8 mouse cellular contexts compared by ENCODE assay signal in genomic region chr4:102759095-102759890, GRCm38 (mm10). TPM values are rescaled to one million over a fixed set of nuclear protein-coding genes. Genes with fewer than 3 reads are reported as not detected.
A peak's percentile ranks its signal among the peaks of the same experiment; 100 is the strongest.
DNase-seq lines count a peak whose midpoint lies in the region; ATAC-seq and TF ChIP-seq lines count a peak whose summit lies in the region.

No protein-coding gene starts in this region.

- no peak for DNase-seq in spleen, adult 2 months (ENCODE audit: low read depth in 1 of 2, low spot score in 2 of 2)
- DNase-seq in spleen, adult 12 weeks (ENCODE audit: low spot score): no peak
- peak; percentile 17 for DNase-seq in kidney, postnatal 14 days
- DNase-seq in liver, adult 2 months (ENCODE audit: extremely low read depth, low read depth, low spot score): peak; percentile 42
- peak; percentile 91 for DNase-seq in midbrain, postnatal 0 days (ENCODE audit: low spot score)
- peak; percentile 56 for DNase-seq in thymus, postnatal 0 days (ENCODE audit: low spot score)

- H3K9ac ChIP-seq in embryonic facial prominence, embryonic 13.5 days: peak overlapping the region; percentile 82
- peak overlapping the region; percentile 73 for H3K9ac ChIP-seq in heart, embryonic 12.5 days
- peak overlapping the region; percentile 40 for H3K9ac ChIP-seq in liver, adult 2 months (ENCODE audit: low read depth, low read length)
- H3K9ac ChIP-seq in midbrain, postnatal 0 days (replicated peaks; ENCODE audit: low read length, poor library complexity, severe bottlenecking): peak overlapping the region; percentile 89

- peak overlapping the region; percentile 16; the same call in 1 of the 2 replicates for H3K4me3 ChIP-seq in spleen, adult 2 months (ENCODE audit: extremely low read depth, insufficient read depth, insufficient read length)
- peak overlapping the region; percentile 60 for H3K4me3 ChIP-seq in embryonic facial prominence, embryonic 13.5 days
- peak overlapping the region; percentile 58 for H3K4me3 ChIP-seq in heart, embryonic 12.5 days
- H3K4me3 ChIP-seq in liver, adult 2 months (ENCODE audit: insufficient read depth, low read depth, low read length): peak overlapping the region; percentile 44; the same call in 1 of the 2 replicates
- H3K4me3 ChIP-seq in midbrain, postnatal 0 days (ENCODE audit: low read depth, low read length): peak overlapping the region; percentile 53

- peaks cover 2% of the 10 kb centered on the region for H3K4me1 ChIP-seq in spleen, adult 2 months (ENCODE audit: control insufficient read depth, insufficient read depth, insufficient read length)
- H3K4me1 ChIP-seq in embryonic facial prominence, embryonic 13.5 days: peaks cover 18% of the 10 kb centered on the region
- peaks cover 6% of the 10 kb centered on the region; the same call in 1 of the 2 replicates for H3K4me1 ChIP-seq in heart, embryonic 12.5 days (replicated peaks)
- peaks cover 3% of the 10 kb centered on the region; the same call in 1 of the 2 replicates for H3K4me1 ChIP-seq in liver, adult 2 months (ENCODE audit: control insufficient read depth, insufficient read depth, low read length)
- H3K4me1 ChIP-seq in midbrain, postnatal 0 days (ENCODE audit: insufficient read depth, low read length): peaks cover 5% of the 10 kb centered on the region; the same call in 1 of the 2 replicates

- no peaks in the 10 kb centered on the region for H3K79me2 ChIP-seq in liver, adult 2 months (ENCODE audit: control insufficient read depth, insufficient read depth, low read length)

- WGBS in spleen, adult 2 months: 3% methylated on average over 41 of the region's 41 CpGs
- WGBS in embryonic facial prominence, embryonic 13.5 days: under 1% methylated on average over 41 of the region's 41 CpGs
- WGBS in heart, embryonic 12.5 days: under 1% methylated on average over 41 of the region's 41 CpGs
- 3% methylated on average over 41 of the region's 41 CpGs for WGBS in liver, adult 2 months
- 1% methylated on average over 35 of the region's 41 CpGs for WGBS in midbrain, postnatal 0 days

- H3K4me2 ChIP-seq in embryonic facial prominence, embryonic 13.5 days: peak overlapping the region; percentile 96
- peak overlapping the region; percentile 95 for H3K4me2 ChIP-seq in heart, embryonic 12.5 days
- H3K4me2 ChIP-seq in midbrain, postnatal 0 days (ENCODE audit: low read depth, low read length, poor library complexity, severe bottlenecking): peak overlapping the region; percentile 90

- TF ChIP-seq POLR2A in spleen, adult 2 months (IDR thresholded peaks at IDR 0.05; ENCODE audit: low read depth, low read length): no peak
- TF ChIP-seq POLR2A in liver, adult 2 months (IDR thresholded peaks at IDR 0.05; ENCODE audit: extremely low read depth, insufficient read depth, low read length): no peak

- H3K9me3 ChIP-seq in embryonic facial prominence, embryonic 13.5 days: no peaks in the 10 kb centered on the region
- H3K9me3 ChIP-seq in heart, embryonic 12.5 days (replicated peaks): no peaks in the 10 kb centered on the region
- no peaks in the 10 kb centered on the region for H3K9me3 ChIP-seq in midbrain, postnatal 0 days (ENCODE audit: low read length)

- H3K36me3 ChIP-seq in spleen, adult 2 months (ENCODE audit: control insufficient read depth, insufficient read depth, low read length): no peaks in the 10 kb centered on the region
- H3K36me3 ChIP-seq in embryonic facial prominence, embryonic 13.5 days: no peaks in the 10 kb centered on the region
- no peaks in the 10 kb centered on the region for H3K36me3 ChIP-seq in heart, embryonic 12.5 days
- H3K36me3 ChIP-seq in liver, adult 2 months (ENCODE audit: control insufficient read depth, insufficient read depth, low read length): no peaks in the 10 kb centered on the region
- H3K36me3 ChIP-seq in midbrain, postnatal 0 days (ENCODE audit: insufficient read depth, low read length): no peaks in the 10 kb centered on the region

- no peak overlapping the region for H3K27ac ChIP-seq in spleen, adult 2 months (ENCODE audit: insufficient read depth, low read length)
- H3K27ac ChIP-seq in embryonic facial prominence, embryonic 13.5 days: peak overlapping the region; percentile 88
- H3K27ac ChIP-seq in heart, embryonic 12.5 days (ENCODE audit: poor library complexity, severe bottlenecking): no peak overlapping the region
- H3K27ac ChIP-seq in liver, adult 2 months (replicated peaks; ENCODE audit: insufficient read depth, low read depth, low read length): no peak overlapping the region
- peak overlapping the region; percentile 99 for H3K27ac ChIP-seq in midbrain, postnatal 0 days (ENCODE audit: low read depth, low read length)

- H3K27me3 ChIP-seq in spleen, adult 2 months (ENCODE audit: control insufficient read depth, insufficient read depth, low read length): peaks cover 5% of the 10 kb centered on the region
- no peaks in the 10 kb centered on the region for H3K27me3 ChIP-seq in embryonic facial prominence, embryonic 13.5 days
- peaks cover 9% of the 10 kb centered on the region; the same call in 1 of the 2 replicates for H3K27me3 ChIP-seq in heart, embryonic 12.5 days (replicated peaks)
- H3K27me3 ChIP-seq in liver, adult 2 months (ENCODE audit: control insufficient read depth, insufficient read depth, low read length): no peaks in the 10 kb centered on the region
- no peaks in the 10 kb centered on the region for H3K27me3 ChIP-seq in midbrain, postnatal 0 days (ENCODE audit: insufficient read depth, low read length)

- peak; percentile 30; the same call in 1 of the 2 replicates for ATAC-seq in embryonic facial prominence, embryonic 13.5 days (ENCODE audit: insufficient number of reproducible peaks, insufficient read depth, low FRiP score, low TSS enrichment, low read depth)
- ATAC-seq in heart, embryonic 12.5 days (ENCODE audit: insufficient number of reproducible peaks, low FRiP score): peak; percentile 59; the same call in 1 of the 2 replicates
- peak; percentile 63 for ATAC-seq in midbrain, postnatal 0 days (ENCODE audit: low FRiP score)

- TF ChIP-seq CTCF in spleen, adult 2 months (IDR thresholded peaks at IDR 0.05; ENCODE audit: extremely low read depth, insufficient read depth, insufficient read length, insufficient replicate concordance): no peak
- TF ChIP-seq CTCF in liver, adult 2 months (IDR thresholded peaks at IDR 0.05; ENCODE audit: low read depth, low read length): no peak
- TF ChIP-seq CTCF in midbrain, postnatal 0 days (IDR thresholded peaks at IDR 0.05): no peak

RNA-seq across cellular contexts. Expression of gene Sgip1, which starts 18.2 kb away (rescaled TPM):
- polyA plus RNA-seq in spleen, adult 2 months (2012; rRNA removed): 0.47 and 0.60 TPM in 2 replicates
- polyA plus RNA-seq in embryonic facial prominence, embryonic 13.5 days (2015; fragmentation: Nextera tagmentation; extraction: Ambion mirVana): 13.0 and 17.6 TPM in 2 replicates
- 1.7 and 2.2 TPM in 2 replicates for polyA plus RNA-seq in heart, embryonic 12.5 days (2016; fragmentation: Nextera tagmentation; extraction: Ambion mirVana)
- 0.27 and 0.46 TPM in 2 replicates for total RNA-seq in liver, adult 2 months (2014; rRNA removed)
- polyA plus RNA-seq in liver, adult 2 months (2012; rRNA removed): 0.07 and 0.19 TPM in 2 replicates
- 51.4 and 62.6 TPM in 2 replicates for total RNA-seq in midbrain, postnatal 0 days (2014; rRNA removed)
- 58.7 and 78.0 TPM in 2 replicates for polyA plus RNA-seq in midbrain, postnatal 0 days (2015; fragmentation: Nextera tagmentation; extraction: Ambion mirVana)
- 2.7 and 3.2 TPM in 2 replicates for polyA plus RNA-seq in thymus, postnatal 0 days (2015; fragmentation: Nextera tagmentation; extraction: Ambion mirVana)

Comparison
In these comparisons a context has a peak if more than half of its experiments do, and no peak if none do; other contexts are left out.
1. DNase-seq: peak in kidney, postnatal 14 days (single experiment), liver, adult 2 months (single experiment), midbrain, postnatal 0 days (single experiment) and thymus, postnatal 0 days (single experiment); none in spleen, adult 2 months (0 of 2) and spleen, adult 12 weeks (single experiment).
2. H3K27ac ChIP-seq: peak in embryonic facial prominence, embryonic 13.5 days (single experiment) and midbrain, postnatal 0 days (single experiment); none in spleen, adult 2 months (single experiment), heart, embryonic 12.5 days (single experiment) and liver, adult 2 months (single experiment).
3. Peak in every context shown above with its lines, with median percentiles within 50 percentile points of each other: H3K4me3 ChIP-seq, ATAC-seq, H3K4me2 ChIP-seq and H3K9ac ChIP-seq.